Mouse (Mus musculus) 3T3-L1 (cell line): ENCODE measurements at regions not wholly inside any gene's neighbourhood (a gene's known extent, or its start where the extent isn't known, plus 50 kb on each side); places are given as distances from the start of the nearest gene placed in this dataset.

Experiments
- DNase-seq: peaks from one replicate; pipeline ENCODE4 v3.0.0-alpha.2; 2015; ENCODE audit warnings: low read depth, low spot score

DNA sequence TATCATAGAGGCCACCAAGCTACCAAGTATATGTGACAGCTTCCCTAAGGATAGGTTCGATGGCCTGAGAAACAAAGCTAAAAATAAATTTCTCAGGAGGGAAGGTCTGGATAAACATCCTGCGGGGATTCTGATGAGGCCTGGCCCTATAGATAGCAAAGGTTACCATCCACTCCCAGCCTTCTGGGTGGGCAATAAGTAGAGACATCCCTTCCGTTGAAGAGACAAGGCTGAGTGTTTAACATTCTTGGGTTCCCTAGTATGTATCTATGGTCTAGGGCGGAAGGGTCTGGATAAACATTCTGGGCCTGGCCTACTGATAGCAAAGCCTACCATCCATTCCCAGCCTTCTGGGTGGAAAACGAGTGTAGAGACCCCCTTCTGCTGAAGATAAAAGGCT is 180.5 kb upstream of the Dlk1 start:
- no peak for DNase-seq

DNA sequence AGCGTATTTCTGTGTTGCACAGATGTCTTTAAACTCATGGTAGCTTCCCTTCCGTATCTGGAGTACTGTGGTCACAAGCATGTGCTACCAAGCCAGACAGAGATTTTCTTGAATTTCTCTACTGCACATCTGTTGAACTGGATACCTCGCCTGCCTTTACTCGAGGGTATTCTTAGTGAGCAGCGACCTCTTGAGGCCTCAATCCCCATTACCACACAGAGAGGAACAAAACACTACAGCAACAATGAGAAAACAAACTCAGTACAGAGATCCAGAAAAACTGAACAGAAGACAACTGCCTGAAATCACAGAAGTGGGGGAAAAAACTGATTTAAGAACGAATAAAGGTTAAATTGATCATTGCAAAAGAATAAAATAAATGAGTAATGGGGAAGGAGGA is 137.8 kb upstream of the Dlk1 start:
- peak; percentile 33 for DNase-seq

DNA sequence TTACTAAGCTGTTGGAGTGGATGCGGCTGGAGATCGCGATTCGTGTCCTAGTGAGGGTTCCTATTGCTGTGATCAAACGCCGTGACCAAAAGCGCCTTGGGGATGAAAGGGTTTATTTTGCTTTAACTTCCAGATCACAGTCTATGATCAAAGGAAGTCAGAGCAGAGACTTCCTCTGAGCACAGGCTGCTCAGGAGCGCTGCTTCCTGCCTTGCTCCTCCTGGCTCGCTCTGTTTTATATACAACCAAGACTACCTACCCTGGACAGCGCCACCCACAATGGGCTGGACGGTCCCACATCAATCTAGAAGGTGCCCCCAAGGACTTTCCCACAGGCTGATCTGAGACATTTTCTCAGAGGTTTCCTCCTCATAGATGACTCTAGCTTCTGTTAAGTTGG is 126.6 kb upstream of the Dlk1 start:
- no peak for DNase-seq

DNA sequence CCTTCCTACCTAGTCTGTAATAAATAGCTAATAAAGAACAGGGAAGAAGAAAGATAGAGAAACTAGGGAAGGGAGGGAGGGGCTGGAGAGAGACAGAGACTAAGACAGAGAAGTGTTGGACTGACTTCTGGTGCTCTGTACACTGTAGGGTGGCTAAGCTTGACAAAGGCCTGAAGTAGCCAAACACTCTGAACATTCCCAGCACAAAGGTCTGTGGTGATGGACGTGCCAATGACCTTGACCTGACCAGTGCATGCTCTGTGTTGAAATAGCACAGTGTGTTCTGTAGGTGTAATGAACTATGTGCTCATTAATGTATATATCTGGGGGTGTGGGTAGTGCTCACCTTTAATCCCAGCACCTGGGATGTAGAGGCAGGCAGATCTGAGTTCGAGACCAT is 81.3 kb upstream of the Dlk1 start:
- DNase-seq = no peak

DNA sequence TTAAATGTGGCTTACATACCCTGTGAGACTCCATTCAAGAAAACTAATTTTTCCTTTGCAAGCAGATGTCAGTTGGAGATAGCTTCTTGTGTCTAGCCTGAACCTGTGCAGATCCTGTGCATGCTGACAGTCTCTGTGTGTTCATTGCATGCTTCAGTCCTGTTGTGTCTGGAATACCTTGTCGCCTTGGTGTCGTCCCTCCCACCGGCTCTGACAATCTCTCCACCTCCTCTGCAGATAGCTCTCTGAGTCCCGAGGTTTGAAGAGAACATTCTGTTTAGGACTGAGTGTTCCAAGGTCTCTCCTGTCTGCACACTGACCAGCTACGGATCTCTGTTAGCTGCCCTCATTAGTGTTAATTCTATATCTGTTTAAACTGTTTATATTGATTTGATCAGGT is 66.8 kb upstream of the Dlk1 start:
- no peak for DNase-seq

DNA sequence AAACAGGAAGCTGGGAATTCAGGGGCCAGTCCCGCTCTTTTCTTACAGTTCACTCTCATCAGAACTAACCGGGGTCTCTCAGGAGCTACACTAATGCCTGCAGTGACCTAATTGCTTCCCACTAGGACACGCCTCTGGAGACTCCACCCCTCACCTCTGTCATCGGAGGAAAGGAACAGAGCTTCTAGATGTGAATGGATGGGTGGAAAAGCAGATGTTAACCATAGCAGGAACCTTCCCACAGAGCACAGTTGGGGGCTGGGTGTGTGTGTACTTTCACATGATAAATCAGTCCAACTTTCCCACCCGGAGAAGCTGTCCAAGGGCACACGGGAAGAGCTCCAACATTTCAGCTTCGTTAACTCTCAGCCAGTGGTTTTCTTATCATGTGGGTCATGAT is 63.8 kb upstream of the Dlk1 start:
- no peak for DNase-seq

DNA sequence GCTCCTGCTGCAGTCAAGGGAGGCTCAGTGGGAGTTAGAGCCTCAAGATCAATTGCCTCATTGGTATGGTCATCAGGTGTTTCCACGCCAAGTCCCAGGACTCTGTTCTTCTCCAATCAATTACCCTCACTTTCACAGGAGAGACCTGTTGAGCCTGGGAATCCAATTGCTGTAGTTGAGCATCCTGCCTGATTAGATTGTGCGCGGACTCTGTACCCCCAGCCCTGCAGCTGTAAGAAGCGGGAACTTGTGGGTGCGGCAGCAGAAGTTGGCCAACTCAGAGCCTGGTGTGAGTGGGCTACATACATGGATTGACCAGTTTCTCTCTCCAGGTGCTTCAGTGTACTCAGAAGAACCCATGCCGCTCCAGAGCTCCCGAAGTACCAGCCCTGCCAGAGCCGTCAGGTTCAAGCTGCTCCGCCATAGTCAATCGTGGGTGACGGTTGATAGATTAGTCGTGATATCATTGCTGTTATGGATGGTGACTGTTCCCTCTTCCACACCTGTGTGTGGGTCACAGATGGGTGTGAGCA is 62.2 kb upstream of the Dlk1 start:
- DNase-seq = no peak

DNA sequence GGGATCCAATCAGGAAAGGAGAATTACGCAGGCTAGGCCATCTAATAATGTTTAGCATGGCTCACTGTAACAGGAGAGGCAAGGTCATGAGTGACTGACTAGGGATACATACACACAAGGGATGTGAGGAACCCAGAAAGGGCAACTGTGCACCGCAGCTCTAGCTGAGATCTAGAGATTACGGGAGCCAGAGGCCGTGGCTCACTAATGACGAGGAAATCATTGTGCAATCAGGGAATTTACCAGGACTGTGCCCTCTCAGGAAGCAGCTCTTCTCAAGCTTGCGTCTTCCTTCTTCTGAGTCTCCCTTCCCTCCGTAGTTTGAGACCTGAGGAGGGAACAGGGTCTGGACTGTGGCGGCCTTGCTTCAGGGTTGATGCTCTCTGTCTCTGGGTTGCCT is 61.6 kb upstream of the Dlk1 start:
- DNase-seq = no peak

DNA sequence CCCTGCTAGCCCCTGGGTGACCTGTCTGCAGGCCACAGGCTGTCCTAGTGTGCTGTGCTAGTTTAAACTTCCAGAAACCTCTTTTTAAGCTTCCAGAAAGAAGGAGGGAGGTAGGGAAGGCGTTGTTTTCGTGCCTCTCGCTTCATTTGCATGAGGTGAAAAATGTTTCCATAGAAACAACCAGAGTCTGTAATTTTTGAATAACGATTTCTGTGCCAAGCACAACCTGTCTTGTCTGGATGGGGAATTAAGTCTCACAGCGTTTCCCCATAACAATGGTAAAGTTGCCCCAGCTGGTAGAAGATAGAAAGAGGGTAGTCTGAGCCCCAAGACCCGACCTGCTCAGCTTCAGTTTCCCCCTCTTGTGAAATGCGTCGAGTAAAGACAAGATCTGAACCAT is 59.3 kb upstream of the Dlk1 start:
- no peak for DNase-seq

DNA sequence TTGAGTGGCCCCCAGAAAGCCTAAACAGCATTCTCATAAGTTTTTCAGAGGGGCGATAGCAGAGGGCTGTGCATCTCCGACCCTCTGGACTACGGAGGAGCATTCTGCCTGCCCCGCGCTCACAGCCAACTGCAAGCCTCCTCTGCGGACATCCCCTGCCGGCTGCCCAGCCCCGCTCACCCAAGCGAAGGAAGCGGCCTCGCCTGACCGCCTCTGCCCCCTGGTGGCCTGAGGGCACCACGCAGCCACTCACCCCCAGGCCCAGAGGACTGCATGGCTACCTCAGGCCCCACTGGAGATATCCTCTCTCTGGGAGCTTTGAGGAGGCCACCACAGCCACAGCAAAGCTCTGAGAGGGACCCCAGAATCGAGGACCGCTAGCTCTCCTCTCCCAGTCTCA is 58.8 kb upstream of the Dlk1 start:
- peak; percentile 44 for DNase-seq

DNA sequence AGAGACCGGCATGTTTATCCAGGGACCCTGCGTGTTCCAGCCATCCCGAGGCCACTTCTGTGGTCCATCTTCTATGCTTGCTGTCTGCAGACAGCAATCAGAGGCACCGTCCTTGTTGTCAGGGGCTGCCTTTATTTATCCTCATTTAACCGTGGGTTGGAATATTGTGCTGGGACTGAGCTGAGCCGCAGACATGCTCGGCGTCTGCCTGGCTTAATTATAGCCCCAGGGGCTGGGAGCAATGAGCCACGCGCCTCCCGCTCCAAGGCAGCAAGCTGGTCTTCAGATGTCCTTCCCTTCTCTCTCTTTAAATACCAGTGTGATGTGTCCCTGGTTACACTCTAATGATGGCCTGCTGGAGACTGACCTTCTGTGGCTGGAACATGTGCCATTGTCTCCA is 58.2 kb upstream of the Dlk1 start:
- no peak for DNase-seq

DNA sequence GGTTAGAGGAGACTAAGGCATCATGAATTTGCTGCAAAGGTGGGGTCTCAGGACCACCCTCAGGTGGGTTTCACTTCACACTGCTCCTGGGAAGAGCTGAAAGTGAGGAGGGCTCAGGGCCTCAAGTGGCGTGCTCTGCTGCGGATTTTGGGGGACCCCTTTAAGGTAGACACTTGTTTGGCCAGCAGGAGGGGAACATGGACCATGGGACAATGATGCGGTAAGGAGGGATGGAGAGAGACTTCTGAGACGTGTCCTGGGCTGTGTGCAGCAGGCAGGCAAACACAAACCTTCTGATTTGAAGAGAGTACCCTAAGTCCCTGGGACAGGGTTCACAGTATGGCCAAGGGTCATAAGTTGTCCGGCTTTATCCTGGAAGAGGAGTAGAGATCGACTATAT is 56.0 kb upstream of the Dlk1 start:
- DNase-seq = peak; percentile 41

DNA sequence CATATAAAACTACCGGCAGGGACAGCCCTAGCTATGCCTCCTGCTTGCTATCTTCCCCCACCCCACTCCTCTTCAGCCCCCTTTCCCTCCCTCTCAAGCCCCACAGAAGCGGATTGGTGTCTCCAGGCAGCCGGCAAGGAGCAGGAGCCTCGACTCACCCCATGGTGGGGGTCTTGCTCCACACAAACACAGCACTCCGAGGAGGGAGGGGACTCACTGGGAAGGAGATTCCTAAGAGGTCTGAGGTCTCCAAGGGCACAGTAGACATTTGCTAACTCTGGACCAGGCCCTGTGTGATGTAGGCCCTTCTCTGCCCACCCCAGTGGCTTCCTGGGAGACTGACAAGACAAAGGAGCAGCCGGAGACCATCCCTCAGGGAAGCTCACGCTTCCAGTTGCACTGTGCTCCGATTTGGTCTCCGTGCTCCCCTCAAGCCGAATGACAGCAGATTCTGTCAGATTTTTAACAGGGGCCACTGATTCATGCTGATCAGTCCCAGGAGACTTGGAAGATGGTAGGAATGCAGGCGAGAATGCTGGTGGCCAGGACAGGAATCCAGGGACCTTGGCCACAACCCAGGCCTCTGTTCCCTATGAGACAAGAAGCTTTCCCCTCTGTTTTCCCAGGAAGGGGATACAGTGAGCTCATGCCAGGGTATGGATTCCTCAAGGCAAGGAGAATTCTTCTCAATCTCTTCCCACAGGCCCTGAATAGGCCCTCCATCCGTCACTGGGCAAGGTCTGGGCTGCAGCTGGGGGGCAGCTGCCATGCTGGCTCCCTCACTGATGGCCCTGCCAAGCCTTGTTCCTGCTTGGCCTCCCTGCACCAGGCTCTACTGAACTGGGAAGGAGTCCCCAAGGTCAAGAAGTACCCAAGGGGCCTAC is 55.2 kb upstream of the Dlk1 start:
- peak; percentile 62 for DNase-seq

DNA sequence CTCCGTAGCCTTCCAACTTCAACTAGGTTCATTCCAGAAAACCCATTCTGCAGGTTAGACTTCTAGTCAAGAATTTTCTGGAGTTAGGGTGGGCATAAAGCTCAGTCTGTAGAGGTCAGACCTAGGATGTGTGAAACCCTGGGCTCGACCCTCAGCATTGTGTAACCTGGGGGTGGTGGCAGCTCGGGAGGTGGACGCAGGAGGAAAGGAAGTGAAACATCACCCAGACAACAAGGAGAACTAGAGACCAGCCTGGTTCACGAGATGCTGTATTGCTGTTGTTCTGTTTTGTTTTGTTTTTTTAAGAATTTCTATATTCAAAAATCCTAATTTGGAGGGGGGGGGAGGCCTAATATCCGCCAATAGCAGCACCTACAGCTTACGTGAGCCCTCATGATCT is 54.1 kb upstream of the Dlk1 start:
- no peak for DNase-seq

DNA sequence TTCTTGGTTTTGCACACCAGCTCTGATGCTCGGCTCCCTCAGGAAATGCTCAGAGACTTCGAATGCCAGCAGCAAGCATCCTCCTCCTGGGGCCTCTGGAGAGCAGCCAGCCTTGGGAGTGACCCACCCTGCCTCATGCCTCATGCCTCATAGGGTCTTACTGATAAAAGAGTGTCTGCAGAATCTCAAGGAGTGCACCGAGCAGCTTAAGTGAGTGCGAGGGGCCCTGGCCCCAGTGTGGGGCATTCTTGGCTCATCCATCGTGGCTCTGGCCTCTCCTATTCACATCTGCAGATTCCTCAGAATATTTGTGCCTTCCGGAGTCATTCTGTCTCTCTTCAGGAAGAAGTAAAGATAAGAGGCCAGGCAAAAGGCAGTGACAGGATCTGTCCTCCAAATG is 53.7 kb upstream of the Dlk1 start:
- DNase-seq = no peak

DNA sequence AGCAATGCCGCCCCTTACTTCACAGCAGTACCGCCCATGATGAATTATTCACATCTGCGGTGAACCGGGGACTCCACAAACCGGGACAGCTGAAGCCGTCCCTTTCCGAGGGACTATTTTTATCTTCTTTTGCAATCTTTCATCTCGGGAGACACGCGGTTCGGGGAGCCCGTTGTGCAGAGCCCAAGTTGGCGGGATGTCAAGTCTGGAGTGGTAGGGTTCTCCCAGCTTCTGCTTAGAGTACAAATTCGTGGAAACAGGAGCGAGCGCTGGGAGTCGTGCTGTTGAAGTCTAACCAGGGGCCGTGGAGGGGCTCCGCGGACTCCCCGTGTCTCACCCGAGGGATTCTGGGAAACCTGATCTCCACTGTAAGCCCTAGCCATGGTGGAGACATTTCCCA is 53.0 kb upstream of the Dlk1 start:
- no peak for DNase-seq

DNA sequence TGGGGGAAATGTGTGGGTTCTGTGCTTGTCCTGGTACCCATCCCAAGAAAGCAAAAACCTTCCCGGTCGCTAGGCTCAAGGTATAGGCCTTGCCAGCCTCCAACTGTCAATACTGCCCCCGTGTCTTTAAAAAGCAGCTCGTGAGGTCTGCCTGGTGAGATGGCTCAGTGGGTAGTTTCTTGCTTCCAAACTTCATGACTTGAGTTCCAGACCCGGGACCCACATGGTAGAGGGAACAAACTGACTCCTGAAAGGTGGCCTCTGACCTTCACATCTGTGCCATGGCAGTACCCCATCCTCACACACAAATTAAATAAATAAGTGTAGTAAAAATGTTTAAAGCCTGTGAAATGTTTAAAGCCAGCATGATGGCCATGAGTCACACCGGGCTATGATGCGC is 52.6 kb upstream of the Dlk1 start:
- no peak for DNase-seq

DNA sequence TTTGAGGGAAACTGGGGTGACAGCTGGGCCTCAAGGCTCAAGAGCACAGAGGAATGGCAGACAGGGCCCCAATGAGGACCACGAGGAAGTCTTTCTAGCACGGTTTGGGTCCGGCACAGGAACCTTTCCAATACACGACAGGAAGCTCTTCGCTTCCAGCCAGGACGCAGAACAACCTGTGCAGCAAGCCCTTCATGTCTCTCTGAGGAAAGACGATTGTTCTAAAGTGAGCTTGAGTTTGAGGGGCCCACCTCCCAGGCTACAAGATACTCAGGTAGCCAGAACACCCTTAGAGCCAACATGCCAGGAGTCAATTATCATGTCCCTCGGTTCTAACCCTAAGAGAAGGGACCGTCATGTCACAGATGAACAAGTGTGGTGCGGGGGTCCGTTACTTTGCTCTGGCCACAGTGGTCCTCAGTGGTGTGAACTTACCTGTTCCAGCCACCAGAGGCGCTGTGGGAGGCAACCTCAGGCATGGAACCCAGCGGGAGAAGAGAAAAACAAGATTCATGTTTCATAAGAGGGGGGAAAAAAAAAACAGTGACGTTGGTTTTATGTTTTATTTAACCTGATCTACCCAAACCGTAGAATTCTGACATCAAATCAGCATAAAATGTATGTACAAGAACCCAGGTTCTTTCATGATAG is 51.6 kb upstream of the Dlk1 start:
- no peak for DNase-seq

DNA sequence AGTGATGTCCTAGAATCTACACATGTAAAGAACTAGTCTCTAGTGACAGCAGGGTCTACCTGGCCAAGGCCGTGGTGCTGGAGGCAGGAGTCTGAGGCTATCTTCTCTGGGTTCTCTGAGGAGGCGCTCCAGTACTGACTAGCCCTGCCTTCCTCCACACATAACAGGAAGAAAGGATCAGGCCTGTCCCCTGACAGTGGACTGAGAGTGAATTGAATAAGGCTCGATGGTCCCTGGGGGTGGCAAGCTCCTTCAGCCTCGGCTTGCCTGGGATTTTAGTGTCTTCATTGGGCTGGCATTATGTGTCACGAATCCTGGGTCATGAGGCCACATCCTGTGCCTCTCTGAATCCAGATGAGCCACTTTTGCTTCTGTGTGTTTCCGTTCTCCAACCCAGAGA is 50.9 kb upstream of the Dlk1 start:
- no peak for DNase-seq

DNA sequence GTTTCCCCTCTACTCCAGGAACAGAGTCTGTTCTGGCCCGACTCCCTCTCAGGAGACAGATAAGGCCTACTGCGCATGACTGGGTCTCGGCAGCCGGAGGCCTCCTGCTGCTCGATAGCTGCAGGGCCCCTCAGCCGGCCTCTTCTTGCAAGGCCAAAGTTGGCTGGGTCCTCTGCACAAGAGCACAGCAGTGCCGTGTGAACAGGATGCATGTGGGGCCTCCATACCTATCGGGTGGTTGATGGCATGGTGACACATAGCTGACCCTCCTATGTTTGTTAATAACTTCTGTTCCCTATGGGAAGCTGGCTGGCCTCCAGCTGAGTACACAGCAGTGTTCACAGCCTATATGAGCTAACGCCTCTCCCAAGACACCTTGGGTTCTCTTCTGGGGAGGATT is 50.4 kb upstream of the Dlk1 start:
- DNase-seq = no peak
